Mouse (Mus musculus) heart, embryonic 14.5 days (tissue): ENCODE data around the gene Bod1l. TPM values are rescaled to one million over a fixed set of nuclear protein-coding genes. Genes with fewer than 3 reads are reported as not detected.

Source experiments
- ATAC-seq: fragments of 200-750 bp; cut with Nextera tagmentation; 2 replicates; pipeline ENCODE4 v1.8.0; 2017; ENCODE audit warnings: low read depth, moderate TSS enrichment; ENCODE audit not compliant: insufficient number of reproducible peaks, insufficient read depth, low FRiP score
- H3K27ac ChIP-seq, 2 experiments: fragments of 200-500 bp in 1 of 2; fragments of 300-500 bp in 1 of 2; sonication (generic) in 1 of 2; replicated peaks in 1 of 2; 2 replicates each; pipeline ENCODE4 v1.5.1; 2012 to 2014; ENCODE audit warnings: low read depth in 2 of 2, low read length in 2 of 2, control low read depth in 1 of 2, mild to moderate bottlenecking in 1 of 2, mixed read lengths in 1 of 2; ENCODE audit not compliant: control insufficient read depth in 1 of 2, insufficient read depth in 1 of 2
- H3K27me3 ChIP-seq: fragments of 300-500 bp; sonication (generic); 2 replicates; pipeline ENCODE4 v1.6.1; 2014; ENCODE audit warnings: mild to moderate bottlenecking, low read length, control low read depth; ENCODE audit not compliant: control insufficient read depth, insufficient read depth
- H3K36me3 ChIP-seq: fragments of 300-500 bp; sonication (generic); 2 replicates; pipeline ENCODE4 v1.6.1; 2014; ENCODE audit warnings: mild to moderate bottlenecking, control low read depth, low read length, mixed read lengths; ENCODE audit not compliant: control insufficient read depth, insufficient read depth
- H3K4me1 ChIP-seq, 2 experiments: fragments of 200-500 bp in 1 of 2; fragments of 300-500 bp in 1 of 2; sonication (generic) in 1 of 2; 2 replicates each; pipeline ENCODE4 v1.6.1; 2012 to 2014; ENCODE audit warnings: low read length in 2 of 2, control low read depth in 1 of 2, mixed read lengths in 1 of 2; ENCODE audit not compliant: control insufficient read depth in 2 of 2, insufficient read depth in 2 of 2
- H3K4me2 ChIP-seq: fragments of 300-500 bp; sonication (generic); 2 replicates; pipeline ENCODE4 v1.6.1; 2014; ENCODE audit warnings: mild to moderate bottlenecking, low read length
- H3K4me3 ChIP-seq, 2 experiments: fragments of 200-500 bp in 1 of 2; fragments of 300-500 bp in 1 of 2; sonication (generic) in 1 of 2; 2 replicates each; pipeline ENCODE4 v1.5.1; 2012 to 2014; ENCODE audit warnings: low read length in 2 of 2, mild to moderate bottlenecking in 2 of 2, control low read depth in 1 of 2, low read depth in 1 of 2, moderate library complexity in 1 of 2; ENCODE audit not compliant: control insufficient read depth in 1 of 2, insufficient read depth in 1 of 2
- H3K9ac ChIP-seq: fragments of 300-500 bp; sonication (generic); 2 replicates; pipeline ENCODE4 v1.6.1; 2014; ENCODE audit warnings: mild to moderate bottlenecking, low read length
- H3K9me3 ChIP-seq: fragments of 300-500 bp; sonication (generic); 2 replicates; pipeline ENCODE4 v1.6.1; 2016; ENCODE audit warnings: low read length, control low read depth; ENCODE audit not compliant: control insufficient read depth
- WGBS: fragments of 180-500 bp; shearing (Covaris S2); extraction: QIAGEN DNeasy Blood & Tissue Kit; methylation state at CpG from one replicate; pipeline ENCODE4 v1.1.7; 2014; 5-methylcytosine and 5-hydroxymethylcytosine counted together
- polyA plus RNA-seq: library from polyadenylated mRNA; unstranded; fragments of >200 nt; fragmentation: Nextera tagmentation; extraction: Ambion mirVana; gene quantifications from 2 replicates; pipeline ENCODE4 v1.2.1, GENCODE M21; 2014

Bod1l gene
- polyA plus RNA-seq, 1 experiment from 2014 or later: 16.7 TPM

DNA sequence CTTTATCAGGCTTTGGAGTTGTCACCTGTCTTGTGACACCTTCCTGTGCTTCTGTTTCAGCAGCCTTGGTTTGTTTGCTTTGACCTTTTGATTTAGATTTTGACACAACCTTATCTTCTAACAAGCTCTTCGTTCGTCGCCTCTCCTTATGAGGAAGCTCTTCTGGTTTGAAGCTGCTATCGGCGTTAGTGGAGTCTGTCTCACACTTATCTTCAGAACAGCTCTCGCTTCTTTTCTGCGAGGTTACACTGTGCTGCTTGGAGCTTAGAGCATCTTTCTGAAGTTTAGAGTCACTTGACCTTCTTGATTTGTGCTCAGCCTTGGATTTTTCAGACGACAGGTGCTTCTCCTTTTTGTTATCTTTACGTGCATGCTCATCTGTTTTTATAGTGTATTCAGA, 23.0 kb downstream of the Bod1l start:
- Histone ChIP-seq H3K4me1 (no peaks in the 10 kb centered on the region), H3K9ac (no peak overlapping the region), H3K4me2 (no peak overlapping the region), H3K27ac (no peak overlapping the region), H3K9me3 (no peaks in the 10 kb centered on the region), H3K36me3 (peaks cover 92% of the 10 kb centered on the region), H3K27me3 (no peaks in the 10 kb centered on the region), H3K4me3 (no peak overlapping the region)
- ATAC-seq: no peak
- 39% methylated on average over 9 of the region's 9 CpGs for whole genome bisulfite sequencing

DNA sequence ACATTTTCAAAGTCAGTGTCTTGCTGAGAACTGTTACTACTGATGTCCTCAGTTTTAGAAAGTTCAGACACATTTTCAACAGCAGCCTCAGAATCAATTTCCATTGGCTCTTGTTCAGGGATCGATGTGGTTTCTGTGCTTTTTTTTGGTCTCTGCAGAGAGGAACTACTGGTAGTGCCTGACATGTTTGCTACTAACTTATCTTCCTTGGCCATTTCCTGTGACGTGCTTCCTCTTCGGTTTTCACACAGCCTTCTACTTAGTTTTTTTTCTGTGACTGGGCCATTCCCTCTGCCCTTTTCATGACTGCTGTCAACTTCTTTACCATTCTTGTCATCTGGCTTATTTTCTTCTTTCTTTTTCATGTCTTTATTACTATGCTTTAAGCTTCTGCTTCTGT, 23.6 kb downstream of the Bod1l start:
- no peak overlapping the region for H3K9ac ChIP-seq
- 54% methylated on average over 3 of the region's 3 CpGs for WGBS

DNA sequence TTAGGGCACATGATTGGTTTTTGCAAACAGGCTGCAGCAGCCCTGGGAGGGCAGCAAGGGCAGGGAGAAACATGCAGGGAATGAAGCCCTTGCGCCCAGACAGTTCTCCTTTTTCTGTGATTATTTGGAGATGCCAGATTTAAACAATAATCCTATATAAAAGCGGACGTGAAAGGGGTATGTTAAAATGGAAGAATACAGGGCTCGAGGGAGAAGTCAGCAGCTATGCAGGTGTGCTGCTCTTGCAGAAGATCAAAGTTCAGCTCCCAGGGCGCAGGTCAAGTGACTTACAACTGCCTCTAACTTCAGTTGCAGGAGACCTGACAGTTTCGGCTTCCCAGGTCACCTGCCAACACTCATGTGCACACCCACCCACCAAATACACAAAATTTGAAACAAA, 31.6 kb downstream of the Bod1l start:
- no peak overlapping the region for H3K27ac ChIP-seq
- no peak overlapping the region for H3K4me2 ChIP-seq
- H3K9me3 ChIP-seq: no peaks in the 10 kb centered on the region
- ATAC-seq: no peak
- H3K9ac ChIP-seq: no peak overlapping the region
- no peak overlapping the region for H3K4me3 ChIP-seq
- no peaks in the 10 kb centered on the region for H3K4me1 ChIP-seq
- 90% methylated on average over 6 of the region's 6 CpGs for WGBS
- no peaks in the 10 kb centered on the region for H3K27me3 ChIP-seq
- peaks cover 91% of the 10 kb centered on the region for H3K36me3 ChIP-seq

More for the DNA sequence above, 23.6 kb downstream of the Bod1l start:
- H3K4me2 ChIP-seq: no peak overlapping the region
- H3K27ac ChIP-seq: no peak overlapping the region
- H3K4me1 ChIP-seq: no peaks in the 10 kb centered on the region
- peaks cover 92% of the 10 kb centered on the region for H3K36me3 ChIP-seq
- no peaks in the 10 kb centered on the region for H3K27me3 ChIP-seq
- ATAC-seq: no peak
- no peak overlapping the region for H3K4me3 ChIP-seq
- no peaks in the 10 kb centered on the region for H3K9me3 ChIP-seq

DNA sequence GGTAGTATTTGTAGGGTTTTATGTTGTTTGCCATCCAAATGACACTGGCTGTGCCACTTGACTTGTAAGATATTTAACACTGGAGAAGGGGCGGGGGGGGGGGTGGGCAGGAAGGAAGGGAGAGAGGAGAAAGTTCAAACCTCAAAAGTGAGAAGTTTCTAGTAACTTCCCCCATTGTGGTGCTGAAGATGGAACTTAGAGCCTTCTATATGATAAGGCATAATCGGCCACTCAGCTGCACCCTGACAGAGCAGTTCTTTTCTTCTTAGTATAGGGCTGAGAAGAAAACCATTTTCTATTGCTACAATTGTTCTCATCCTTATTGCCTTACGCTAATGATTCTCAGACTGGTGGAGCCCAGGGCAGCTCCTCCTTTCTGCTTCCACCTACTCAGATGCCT, 32.8 kb downstream of the Bod1l start:
- ATAC-seq: no peak
- WGBS: 78% methylated on average over 3 of the region's 3 CpGs
- Histone ChIP-seq H3K27ac (no peak overlapping the region), H3K9ac (no peak overlapping the region), H3K4me1 (peaks cover 0 to 2% of the 10 kb centered on the region in 2 experiments; a peak in 1 of 4 replicates), H3K27me3 (no peaks in the 10 kb centered on the region), H3K4me3 (no peak overlapping the region), H3K9me3 (no peaks in the 10 kb centered on the region), H3K36me3 (peaks cover 91% of the 10 kb centered on the region), H3K4me2 (no peak overlapping the region)

DNA sequence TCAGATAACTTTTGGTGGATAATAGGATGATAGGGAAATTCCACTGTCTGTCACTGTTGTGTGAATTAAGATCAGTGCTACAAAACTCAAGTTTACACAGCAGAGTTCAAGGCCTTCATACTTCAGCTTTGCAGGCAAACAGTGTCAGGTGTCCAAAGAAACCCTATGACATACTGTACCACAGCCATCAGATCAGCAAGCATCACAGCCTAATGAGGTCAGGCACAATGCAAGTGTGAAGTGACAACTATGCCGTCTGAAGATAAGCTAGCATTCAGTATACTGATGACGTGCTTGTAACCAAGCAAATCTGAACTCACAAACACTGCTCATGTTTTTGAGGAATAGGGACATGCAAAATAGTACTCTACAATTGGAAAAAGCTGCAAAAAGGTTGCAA, 36.7 kb downstream of the Bod1l start:
- H3K36me3 ChIP-seq: peaks cover 82% of the 10 kb centered on the region
- no peak overlapping the region for H3K4me3 ChIP-seq
- H3K4me2 ChIP-seq: no peak overlapping the region
- H3K27me3 ChIP-seq: no peaks in the 10 kb centered on the region
- no peak overlapping the region for H3K27ac ChIP-seq
- WGBS: 32% methylated on average over 2 of the region's 2 CpGs
- H3K9me3 ChIP-seq: no peaks in the 10 kb centered on the region
- H3K4me1 ChIP-seq: peaks cover 0 to 2% of the 10 kb centered on the region in 2 experiments; a peak in 1 of 4 replicates
- no peak overlapping the region for H3K9ac ChIP-seq
- ATAC-seq: no peak

DNA sequence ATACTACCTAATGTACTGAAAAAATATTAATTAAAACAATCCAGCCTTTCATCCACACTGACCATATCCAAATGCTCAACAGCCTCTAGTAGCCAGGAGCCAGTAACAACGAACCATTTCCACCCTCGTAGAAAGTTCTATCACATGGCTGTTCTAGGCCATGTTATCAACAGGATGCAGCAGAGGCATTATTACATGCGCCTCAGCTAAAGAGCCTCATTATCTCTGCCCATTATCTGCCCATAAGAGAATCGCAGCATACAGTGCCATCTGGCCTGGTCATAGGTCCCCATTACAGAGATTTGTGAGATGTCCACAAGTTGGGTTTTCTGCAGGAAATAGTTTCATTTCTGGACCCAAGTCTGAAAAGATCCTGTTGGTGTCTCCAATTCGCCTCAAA, 37.9 kb downstream of the Bod1l start:
- ATAC-seq: no peak
- WGBS: 71% methylated on average over 5 of the region's 5 CpGs
- H3K9me3 ChIP-seq: no peaks in the 10 kb centered on the region
- no peak overlapping the region for H3K9ac ChIP-seq
- peaks cover 74% of the 10 kb centered on the region for H3K36me3 ChIP-seq
- no peak overlapping the region for H3K27ac ChIP-seq
- H3K4me1 ChIP-seq: peaks cover 0 to 2% of the 10 kb centered on the region in 2 experiments; a peak in 1 of 4 replicates
- H3K4me2 ChIP-seq: no peak overlapping the region
- H3K4me3 ChIP-seq: no peak overlapping the region
- H3K27me3 ChIP-seq: no peaks in the 10 kb centered on the region

DNA sequence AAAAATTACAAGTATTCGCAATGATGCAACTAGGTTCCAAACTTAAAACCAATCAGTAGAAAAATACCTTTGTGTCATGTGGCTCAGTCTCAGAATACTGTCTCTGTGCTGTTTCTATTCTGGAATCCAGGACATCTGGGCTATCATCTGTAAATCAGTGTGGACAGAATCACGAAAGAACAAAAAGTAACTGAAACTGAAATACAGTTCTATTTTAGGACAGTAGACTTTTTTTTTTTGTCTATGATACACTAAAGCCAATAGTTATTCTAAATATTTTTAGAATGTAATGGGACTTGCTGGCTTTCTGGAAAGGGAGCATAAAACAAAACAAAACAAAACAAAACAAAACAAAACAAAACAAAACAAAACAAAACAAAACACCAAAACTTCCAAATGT, 39.0 kb downstream of the Bod1l start:
- peaks cover 0 to 2% of the 10 kb centered on the region in 2 experiments; a peak in 1 of 4 replicates for H3K4me1 ChIP-seq
- no peak overlapping the region for H3K9ac ChIP-seq
- ATAC-seq: no peak
- peaks cover 76% of the 10 kb centered on the region for H3K36me3 ChIP-seq
- H3K4me2 ChIP-seq: no peak overlapping the region
- H3K27ac ChIP-seq: no peak overlapping the region
- H3K9me3 ChIP-seq: no peaks in the 10 kb centered on the region
- H3K27me3 ChIP-seq: no peaks in the 10 kb centered on the region
- H3K4me3 ChIP-seq: no peak overlapping the region
- 90% methylated on average over 2 of the region's 2 CpGs for WGBS

DNA sequence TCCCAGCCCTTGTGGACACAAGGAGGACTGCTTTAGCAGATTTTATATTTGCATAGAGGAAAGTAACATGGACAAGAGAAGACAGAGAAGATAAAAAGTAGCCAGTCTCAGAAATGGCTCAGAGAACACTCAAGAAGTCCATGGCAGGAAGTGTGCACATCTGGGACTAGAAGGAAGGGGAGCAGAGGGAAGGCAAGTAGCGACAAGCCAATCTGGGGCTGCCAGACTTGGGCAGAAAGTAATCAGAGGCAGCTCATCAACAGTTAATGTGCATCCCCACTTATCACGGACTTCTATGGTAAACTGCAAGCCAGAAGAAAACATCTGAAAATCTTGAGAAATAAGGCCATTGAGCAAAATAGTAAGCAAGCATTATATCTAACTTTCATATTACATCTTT, 39.5 kb downstream of the Bod1l start:
- Histone ChIP-seq H3K27me3 (no peaks in the 10 kb centered on the region), H3K9ac (no peak overlapping the region), H3K36me3 (peaks cover 76% of the 10 kb centered on the region), H3K4me2 (no peak overlapping the region), H3K4me1 (peaks cover 0 to 2% of the 10 kb centered on the region in 2 experiments; a peak in 1 of 4 replicates), H3K4me3 (no peak overlapping the region), H3K9me3 (no peaks in the 10 kb centered on the region), H3K27ac (no peak overlapping the region)
- no peak for ATAC-seq
- WGBS: 77% methylated on average over 2 of the region's 2 CpGs
